Mouse (Mus musculus): ENCODE data around the gene 4931414P19Rik.
A peak's percentile ranks its signal among the peaks of the same experiment; 100 is the strongest.

4931414P19Rik gene

DNA sequence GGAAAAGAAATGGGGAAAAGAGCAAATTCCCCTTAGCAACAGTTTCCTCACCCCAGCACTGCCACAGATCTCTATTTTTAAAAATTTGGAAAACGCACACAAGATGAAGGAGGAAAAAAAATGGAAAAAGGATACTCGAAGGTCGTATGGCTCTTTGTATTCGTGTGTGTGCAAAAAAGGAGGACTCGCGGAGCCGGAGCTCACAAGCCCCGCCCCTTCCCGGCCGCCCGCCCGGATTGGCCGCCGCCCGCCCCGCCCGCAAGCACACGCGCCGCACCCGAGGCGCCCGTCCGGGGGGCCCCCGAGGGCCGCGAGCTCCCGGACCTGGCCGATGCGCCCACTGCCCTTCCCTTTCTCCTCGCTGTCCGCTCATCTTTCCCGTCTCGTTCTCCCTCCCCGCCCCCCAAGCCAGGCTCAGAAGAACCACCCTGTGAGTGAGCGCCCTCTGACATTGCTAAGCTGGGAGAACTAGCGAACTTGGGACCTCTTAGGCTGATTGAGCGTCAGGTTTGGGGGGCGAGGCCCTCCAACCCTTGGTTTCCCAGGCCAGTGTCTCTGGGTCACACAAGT lies at the start of gene 4931414P19Rik:
Gene 4931414P19Rik, minus strand, starts transcription at position 242 of the 570 bp plus-strand sequence.
- DNase-seq (ENCODE audit: low read depth): no peak

DNA sequence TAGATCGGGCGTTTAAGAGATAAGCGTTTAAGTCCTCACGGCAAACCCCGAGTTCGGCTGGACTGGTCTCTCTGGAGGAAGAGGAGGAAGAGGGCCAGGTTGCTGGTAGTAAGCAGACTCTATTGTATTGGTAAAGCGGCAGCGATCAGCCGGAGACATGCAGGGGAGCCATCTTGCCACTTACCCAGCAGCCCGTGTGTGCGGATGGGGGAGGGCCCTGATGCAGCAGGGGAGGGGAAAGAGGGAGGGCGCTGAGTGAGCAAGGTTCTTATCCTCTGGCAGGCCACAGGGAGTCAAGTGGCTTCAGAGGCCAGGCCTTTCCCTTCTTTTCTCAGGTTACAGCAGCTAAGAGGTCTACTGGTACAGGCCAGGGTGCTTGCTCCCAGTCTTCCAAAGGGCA lies 47.7 kb upstream of the 4931414P19Rik start:
- peak; percentile 81 for DNase-seq (ENCODE audit: low read depth)

DNA sequence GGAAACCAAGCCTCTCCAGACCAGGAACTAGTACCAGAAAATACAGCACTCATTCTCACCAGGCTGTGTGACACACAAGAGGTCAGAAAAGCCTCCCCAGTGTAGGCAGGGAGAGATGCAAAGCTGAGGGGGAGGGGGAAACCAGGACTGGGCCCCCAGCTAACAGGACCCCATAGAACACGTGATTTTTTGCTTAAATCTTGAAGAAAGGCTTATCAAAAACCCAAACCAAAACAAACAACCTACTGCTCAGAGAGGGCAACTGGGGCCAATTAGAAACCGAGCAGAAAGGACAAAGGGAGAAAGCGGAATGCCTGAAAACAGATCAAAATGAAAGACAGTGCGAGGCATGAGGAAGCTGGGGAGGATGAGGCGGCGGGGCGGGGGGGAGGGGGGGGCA lies 47.0 kb upstream of the 4931414P19Rik start:
- no peak for DNase-seq (ENCODE audit: low read depth)

DNA sequence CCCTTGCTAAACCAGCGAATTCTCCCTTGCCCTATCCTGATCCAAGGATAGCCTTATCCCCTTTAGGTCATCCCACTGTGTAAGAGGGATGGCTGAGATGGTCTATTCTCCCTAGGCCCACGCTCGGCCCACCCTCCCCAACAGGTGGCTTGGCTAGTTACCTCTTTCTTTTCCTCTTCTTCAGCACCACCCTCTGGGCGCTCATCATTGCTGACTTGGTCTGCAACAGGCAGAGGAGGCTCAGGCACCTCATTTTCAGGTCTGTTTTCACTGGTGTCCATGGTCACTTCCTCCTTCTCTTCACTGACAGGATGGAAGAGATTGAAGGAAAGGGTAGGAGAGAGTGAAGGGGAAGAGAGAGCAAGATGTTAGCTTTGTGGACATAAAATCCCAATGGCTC lies 45.8 kb upstream of the 4931414P19Rik start:
- no peak for DNase-seq (ENCODE audit: low read depth)

DNA sequence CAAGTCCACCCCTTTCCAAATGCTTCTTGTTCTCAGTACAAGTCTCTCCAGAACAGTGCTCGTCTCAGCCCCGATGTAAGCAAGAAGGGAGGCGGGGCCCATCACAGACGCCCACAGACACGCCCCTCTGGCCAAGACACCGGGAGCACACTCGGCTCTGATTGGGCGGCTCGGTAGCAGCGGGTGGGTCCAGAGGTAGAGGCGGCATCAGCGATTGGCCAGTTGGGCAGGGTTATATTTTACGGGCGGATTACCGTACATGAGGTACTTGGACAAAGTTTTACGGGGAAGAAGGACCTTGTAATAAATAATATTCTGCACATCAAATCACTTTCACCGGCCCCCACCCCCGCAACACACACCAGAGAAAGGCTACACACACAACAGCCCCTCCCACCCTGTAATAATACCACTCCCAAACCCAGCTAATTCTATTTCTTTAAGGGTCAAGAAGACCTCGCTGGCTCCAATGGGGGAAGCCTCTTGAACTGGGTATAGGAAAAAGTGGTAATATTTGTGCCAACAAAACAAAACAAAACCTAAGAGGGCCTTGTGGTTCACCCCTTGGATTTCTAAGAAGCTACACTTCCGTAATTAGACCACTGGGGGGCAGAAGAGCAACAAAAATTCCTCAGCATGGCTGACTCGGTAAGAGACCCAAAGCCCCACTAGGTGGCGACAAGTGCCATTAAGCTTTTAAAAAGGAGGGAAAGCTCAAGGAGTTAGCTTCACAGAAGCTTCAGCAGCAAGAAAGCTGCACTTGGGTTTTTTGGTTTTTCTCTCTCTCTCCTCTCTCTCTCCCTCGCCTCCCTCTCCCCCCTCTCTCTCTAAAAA lies 45.0 kb upstream of the 4931414P19Rik start:
- DNase-seq (ENCODE audit: low read depth): peak; percentile 94

DNA sequence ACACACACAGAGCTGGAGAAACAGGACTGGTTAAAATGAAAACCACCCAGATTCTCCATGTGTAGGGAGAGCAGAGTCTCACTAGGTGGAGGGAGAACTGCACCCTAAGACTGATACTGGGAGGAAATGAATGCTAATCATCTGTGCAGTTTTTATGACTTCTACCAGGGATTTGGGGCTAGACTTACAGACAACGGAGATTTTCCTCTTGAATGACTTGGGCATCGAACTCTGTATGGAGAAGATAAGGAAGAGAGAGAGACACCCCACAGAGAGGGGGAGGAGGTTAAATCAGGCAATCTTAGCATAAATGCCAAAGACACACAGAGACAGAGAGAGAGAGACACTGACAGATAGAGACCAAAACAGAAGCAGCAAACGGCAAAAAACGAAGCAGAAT lies 42.1 kb upstream of the 4931414P19Rik start:
- no peak for DNase-seq (ENCODE audit: low read depth)

DNA sequence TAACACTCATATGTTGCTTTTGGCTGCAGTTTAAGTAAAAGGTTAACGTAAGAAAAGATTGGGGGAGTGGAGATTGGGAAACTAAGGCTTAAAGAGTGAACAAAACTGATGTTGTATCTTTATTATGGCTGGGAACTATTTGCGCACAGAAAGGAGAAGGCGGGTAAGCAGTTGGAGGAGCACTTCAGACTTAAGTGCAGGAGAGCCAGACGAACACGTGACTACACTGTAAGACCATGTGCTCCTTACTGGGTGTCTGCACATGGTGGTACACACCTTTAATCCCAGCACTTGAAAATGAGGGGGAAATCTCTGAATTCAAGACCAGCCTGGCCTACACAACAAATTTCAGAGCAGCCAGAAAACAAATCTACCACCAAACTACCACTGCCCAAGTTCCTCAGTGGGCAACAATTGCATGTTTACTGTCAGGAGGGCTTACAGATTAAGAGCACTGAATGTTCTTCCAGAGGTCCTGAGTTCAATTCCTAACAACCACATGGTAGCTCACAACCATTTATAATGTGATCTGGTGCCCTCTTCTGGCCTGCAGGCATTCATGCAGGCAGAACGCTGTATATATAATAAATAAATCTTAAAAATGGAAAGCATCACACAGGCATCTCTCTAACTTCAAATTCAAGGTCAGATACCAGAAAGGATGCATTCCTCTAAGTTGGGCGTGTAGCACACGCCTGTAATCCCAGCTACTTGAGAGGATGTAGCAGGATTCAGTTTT lies 41.3 kb upstream of the 4931414P19Rik start:
- DNase-seq (ENCODE audit: low read depth): no peak

DNA sequence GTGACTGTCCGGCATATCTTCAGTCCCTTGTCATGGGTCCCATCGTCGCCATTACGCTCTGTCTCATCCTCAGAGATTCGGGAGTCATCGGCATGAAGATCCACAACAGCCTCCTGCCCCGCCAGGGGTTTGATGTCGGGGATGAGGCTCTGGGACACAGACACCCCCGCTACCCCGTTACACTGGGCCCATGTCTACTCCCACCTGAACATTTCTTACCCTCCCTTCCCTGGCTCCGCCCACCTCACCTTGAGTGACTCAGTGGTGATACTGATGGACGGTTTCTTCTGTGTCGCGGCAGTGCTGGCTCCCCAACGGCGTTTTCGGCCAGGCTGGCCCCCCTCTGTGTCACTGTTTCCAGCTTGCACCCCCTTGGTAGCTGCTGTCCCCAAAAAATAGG lies 40.7 kb upstream of the 4931414P19Rik start:
- DNase-seq (ENCODE audit: low read depth): no peak

DNA sequence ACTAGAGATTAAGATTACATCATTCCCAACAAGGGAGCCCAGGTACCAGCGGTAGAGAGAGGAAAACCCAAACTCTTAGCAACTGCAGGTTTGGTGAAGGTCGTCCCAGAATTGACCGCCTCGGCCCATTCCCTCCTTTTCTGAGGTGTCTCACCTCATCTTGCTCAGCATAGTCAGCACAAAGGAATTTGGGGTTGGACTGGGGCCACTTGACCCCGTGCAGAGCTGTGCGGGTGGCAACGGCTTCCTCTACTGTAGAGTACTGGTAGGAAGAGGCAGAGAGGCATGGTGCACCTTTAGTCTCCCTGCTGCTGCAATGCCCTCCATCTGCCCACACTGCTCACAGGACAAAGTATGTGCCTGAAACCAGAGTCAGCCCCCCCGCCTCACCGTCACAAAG lies 38.5 kb upstream of the 4931414P19Rik start:
- no peak for DNase-seq (ENCODE audit: low read depth)

DNA sequence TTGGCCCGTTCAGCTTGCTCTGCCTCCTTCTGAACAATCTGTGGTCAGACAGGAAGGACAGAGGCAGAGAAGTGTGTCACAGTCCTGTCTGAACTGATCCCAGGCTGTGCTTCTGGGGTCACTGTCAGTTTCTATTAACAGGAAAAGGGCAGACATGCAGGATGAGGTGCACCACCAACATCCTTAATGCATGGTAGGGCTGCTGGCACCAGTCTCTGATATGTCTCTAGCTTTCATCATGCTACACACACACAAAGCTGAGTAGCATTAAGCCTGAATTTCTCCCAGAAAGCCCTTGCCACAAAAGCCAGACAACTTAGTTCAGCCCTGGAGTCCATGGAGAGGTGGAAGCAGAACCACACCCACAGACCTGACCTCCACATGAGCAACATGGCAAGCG lies 37.2 kb upstream of the 4931414P19Rik start:
- no peak for DNase-seq (ENCODE audit: low read depth)

DNA sequence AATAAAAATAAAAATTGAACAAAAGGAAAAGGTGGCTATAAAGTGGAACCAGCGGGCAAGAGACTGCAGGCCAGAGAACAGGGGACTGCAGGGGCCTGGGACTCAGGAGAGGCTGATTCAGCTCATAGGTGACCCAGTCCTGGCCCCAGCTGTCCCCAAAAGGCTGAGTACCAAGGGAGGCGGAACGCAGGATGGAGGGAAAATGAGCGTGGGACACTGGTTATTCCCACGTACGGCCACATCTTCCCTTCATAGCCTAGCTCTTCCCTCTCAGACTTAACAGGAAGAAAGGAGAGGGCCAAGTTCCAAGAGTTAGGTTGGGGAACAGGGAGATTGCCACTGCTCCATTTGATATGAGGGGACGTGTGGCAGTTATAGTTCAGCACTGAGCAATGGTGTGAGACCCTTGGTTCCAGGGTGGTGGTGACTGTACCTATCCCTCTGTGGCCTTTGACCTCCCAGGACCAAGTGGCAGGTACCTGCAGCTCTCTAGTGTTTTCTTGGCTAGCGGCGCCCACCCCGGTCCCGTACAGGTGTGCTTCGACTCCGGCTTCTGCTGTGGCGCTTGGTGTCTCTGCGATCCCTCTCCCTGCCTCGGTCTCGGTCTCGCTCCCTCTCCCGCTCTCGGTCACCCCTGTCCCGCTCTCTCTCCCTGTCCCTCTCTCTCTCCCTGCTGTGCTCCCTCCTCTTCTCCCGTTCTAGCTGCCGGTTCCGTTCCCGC lies 36.6 kb upstream of the 4931414P19Rik start:
- no peak for DNase-seq (ENCODE audit: low read depth)

DNA sequence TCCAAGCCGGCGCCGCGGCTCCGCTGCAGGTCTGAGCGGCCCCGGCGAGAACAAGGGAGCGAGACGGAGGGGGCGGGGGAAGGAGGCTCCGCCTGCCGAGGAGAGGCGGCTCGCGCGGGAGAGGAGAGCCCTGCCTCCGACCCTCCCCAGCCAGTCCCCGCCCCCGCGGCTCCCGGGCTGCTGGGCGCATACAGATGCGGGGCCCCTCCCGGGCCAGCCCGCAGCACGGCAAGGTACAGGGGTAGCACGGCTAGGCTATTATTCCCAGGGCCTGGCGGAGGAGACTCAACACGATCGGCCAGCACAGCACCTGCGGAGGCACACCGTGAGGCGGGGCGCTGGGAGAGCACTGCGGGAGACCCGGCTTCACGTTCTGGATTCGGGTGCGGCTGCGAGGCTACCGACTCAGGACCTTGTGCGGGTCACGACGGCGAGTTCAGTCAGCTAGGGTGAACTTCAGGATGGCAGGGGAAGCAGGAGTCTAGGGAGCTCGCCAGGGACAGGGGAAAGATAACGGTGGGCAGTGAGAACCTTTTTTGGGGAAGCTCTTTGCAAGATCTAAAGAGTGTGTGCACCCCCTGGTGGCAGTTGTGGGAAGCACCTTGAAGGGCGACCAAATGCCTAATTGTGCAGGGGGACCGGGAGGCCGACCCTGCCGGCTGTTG lies 35.6 kb upstream of the 4931414P19Rik start, which contains the start of gene Cdh24:
Gene Cdh24, minus strand, starts transcription at position 60 of the 665 bp plus-strand sequence.
- peak; percentile 84 for DNase-seq (ENCODE audit: low read depth)

DNA sequence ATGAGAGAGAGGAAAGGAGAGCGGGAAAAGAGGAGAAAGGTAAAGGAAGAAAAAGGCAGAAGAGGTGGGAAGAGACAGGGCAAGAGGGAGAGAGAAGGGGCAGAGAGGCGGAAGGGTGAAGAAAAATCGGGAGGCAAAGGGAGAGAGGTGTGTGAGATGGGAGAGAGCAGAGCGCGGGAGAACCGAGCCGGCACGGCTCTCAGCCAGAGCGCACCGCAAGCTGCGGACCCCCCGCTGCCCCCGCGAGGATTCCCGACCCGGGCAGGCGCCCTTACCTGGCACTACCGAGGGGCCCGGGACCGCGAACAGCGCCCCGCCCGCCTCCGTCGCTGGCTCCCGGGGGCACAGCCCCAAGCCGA lies 35.1 kb upstream of the 4931414P19Rik start, which contains the start of gene Gm17606:
Gene Gm17606, plus strand, starts transcription at position 7 of the 359 bp plus-strand sequence.
- DNase-seq (ENCODE audit: low read depth): no peak

DNA sequence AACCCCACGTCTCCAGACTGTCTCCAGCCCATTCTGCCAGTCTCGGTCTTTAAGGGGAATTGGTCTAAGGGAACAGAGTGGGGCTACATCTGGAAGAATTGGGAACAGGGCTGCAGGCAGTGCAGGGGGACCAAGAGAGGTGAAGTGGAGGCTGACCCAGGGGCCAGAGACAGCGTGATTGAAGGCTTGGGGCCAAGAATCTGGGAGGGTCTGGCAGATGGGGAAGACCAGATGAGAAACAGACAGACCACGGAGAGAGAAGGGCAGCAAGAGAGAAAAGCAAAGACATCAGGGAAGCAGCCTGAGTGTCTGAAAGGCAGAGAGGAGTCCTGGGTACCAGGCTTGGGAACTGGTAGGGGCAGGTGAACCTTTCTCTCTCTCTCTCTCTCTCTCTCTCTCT lies 34.3 kb upstream of the 4931414P19Rik start:
- no peak for DNase-seq (ENCODE audit: low read depth)

DNA sequence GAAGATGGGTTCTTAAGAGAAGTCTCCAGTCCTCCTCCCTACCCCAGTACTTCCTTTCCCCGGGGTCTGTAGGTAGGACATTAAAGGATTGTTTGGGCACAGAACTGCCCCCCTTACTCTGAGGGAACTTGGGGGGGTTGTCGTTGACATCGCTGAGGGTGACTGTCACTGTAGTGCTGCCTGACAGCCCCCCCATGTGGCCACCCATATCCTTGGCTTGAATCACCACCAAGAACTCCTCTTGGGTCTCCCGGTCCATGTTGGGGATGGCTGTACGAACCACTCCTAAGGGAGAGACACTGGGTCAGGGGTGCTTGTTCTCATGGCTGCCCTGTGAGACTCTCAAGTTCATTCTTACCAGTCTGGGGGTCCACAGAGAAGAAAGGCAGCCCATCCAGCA lies 32.4 kb upstream of the 4931414P19Rik start:
- DNase-seq (ENCODE audit: low read depth): no peak

DNA sequence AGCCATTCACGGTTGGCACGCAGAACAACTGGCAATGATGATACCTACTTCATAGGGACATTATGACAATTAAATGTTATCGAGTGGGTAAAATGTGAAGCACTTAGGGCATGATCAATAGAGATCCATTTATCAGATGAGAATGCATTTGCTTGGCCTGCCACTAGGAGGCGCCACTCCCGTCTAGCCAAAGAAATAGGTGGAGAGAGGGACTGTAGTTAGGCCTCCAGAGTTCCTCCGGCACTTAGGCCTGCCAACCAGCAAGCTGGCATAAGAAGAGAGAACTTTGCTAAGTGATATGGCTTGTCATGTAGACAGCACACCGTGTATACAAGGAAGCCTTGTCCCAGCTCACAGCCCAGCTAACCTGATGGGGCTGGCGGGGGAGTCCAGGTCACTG lies 31.2 kb upstream of the 4931414P19Rik start:
- no peak for DNase-seq (ENCODE audit: low read depth)

DNA sequence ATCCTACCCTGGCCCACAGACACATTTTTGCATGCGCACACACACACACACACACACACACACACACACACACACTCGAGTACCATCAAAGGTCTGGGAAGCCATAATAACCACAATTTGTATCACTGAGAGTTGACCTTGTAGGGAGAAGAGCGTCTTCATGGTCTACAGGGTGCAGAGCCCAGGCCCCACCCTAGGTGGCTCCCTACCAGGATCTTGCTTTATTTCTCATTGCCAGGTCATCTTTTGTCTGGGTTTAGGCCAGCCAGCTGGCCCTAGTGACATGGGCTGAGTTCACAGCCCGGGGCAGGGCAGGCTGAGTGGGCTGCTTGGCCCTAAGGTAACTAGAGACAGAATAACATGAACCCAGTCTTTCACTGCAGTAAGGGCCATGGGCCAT lies 28.4 kb upstream of the 4931414P19Rik start:
- no peak for DNase-seq (ENCODE audit: low read depth)

DNA sequence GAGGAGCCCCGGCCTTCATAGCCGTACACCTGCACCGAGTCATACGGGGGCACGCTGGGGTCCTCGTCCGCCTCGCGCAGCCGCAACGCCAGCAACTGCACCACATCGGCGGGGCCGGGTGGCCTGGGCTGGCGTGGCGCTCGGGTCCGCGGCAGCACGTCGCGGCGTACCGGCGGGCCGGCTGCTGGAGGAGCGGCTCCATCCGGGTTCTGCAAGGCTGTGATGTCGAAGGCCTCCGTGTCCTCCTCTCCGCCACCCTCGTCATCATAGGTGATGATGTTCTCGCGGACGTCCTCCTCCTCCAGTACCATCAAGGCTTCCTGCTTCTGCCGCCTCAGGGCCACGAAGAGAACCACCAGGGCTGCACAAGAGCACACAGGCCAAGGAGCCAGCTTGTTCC lies 26.5 kb upstream of the 4931414P19Rik start:
- DNase-seq (ENCODE audit: low read depth): no peak

DNA sequence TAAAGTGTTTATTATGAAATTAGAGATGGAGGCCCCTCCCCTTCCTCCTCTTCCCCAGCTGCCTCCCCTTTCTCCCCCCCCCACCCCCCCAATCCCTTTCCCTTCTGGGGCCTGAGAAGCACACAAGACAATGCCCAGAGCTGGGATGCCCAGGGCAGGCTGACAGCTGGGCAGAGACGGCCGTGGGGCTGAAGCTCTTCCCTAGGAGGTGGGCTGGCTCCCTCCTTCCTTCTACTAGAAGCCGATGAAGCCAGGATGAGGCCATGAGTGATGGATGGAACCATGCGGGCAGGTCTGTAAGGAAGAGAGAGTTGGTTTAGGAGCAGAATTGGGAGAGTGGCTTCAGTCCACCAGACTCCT lies 25.4 kb upstream of the 4931414P19Rik start:
- DNase-seq (ENCODE audit: low read depth): no peak

DNA sequence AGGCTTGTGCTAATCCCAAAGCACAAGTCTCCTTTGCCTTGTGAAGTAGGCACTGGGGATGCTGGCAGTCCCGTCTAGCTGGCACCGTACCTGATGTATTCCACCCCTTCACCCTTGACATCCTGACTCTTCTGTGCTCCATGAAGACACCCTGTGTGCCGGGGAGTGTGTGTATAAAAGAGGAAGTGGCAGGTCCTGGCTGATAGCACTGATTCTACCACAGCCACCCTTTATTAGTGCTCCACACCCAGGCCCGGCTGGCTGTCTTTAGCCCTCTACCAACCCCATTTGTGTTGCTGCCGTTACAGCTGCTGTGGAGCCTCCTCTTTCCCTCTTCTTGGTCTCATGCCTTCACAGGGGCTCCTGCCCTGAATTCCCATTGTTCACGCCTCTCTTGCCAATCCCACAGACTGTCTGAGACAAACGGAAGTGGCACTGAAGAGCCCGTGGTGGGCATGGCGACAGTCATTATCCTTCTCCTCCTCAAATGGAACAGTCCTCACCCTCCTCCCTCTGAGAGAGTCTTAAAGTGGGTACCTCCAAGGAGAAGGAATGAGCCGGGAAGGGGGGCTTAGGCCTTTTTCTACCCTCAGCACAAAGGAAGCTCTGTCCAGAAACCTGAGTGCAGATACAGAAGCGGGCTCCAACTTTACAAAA lies 24.9 kb upstream of the 4931414P19Rik start:
- no peak for DNase-seq (ENCODE audit: low read depth)

DNA sequence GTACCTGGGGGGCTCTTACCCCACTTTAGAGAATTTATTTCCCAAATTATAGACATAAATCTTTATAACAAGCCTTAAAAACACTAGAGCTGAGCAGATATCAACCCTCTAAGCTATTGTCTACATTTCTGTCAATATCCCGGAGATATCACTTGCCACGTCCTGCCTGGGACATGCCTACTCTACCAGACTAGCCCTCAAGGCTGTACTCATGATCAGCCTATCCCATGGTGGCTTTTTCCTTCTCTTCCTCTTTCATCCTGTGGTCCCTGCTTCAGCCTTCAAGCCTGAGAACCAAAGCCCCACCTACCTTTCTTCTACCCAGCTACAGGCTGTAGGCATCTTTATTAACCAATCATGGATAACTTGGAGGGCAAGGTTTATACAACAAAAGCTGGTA lies 24.0 kb upstream of the 4931414P19Rik start:
- no peak for DNase-seq (ENCODE audit: low read depth)
